Mouse (Mus musculus) kidney, adult 10 weeks (tissue): Measurements from ENCODE around the gene Mbl2. TPM values are rescaled to one million over a fixed set of nuclear protein-coding genes. Genes with fewer than 3 reads are reported as not detected.

Experiments used
- polyA plus RNA-seq: library from polyadenylated mRNA; stranded (reverse); fragments of 350-450 nt; fragmentation: Illumina TruSeq; extraction: RNeasy Lipid Tissue Mini Kit (QIAGEN cat#74804); gene quantifications from one replicate; pipeline ENCODE4 v1.2.3, GENCODE M21; 2014; ENCODE audit warnings: low read depth, low replicate concordance

The Mbl2 gene
- polyA plus RNA-seq: 0.73 TPM

DNA sequence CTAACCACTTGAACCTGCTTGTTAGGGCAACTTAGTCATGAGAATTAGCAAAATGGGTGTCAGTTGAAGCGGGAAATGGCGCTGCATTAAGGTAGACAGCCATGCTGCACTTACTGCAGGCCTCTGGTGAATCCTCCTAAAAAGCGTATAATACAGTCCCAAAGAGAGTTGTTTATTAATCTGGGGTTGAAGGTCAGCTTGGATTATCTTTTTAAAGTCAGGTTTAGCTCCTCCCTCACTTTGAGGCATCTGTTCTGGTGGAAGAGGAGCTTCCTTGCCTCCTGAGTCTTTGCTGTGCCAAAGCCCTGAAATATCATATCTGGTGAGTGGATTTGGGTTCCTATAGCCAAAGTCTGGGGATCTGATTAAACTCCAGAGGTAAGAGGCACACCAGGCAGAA lies at the start of gene Mbl2:
Mbl2 (plus strand) TSS at position 252 of the 400 bp plus-strand sequence.

Other genes starting within 250 kb of the Mbl2 start
- not detected for gene Trpd52l3, start 229.2 kb upstream of the Mbl2 start, polyA plus RNA-seq
- 59.4 TPM for gene Uhrf2, start 202.4 kb upstream of the Mbl2 start, polyA plus RNA-seq
- gene Gldc, start 57.5 kb upstream of the Mbl2 start, polyA plus RNA-seq: 43.1 TPM